Mouse (Mus musculus): Measurements from ENCODE around the gene Pds5a.
"Not testable (repeated sequence)": the region's sequence is repeated elsewhere in the genome, so short reads cannot be mapped to it uniquely, and the experiment has no call there.

Pds5a gene

GRCm38 (mm10) chr5:65697836-65698758, at the start of gene Pds5a:
Pds5a (minus strand) TSS chr5:65698273.
- peak; percentile 93 for DNase-seq (ENCODE audit: low spot score)

GRCm38 (mm10) chr5:65746908-65747307, 48.8 kb upstream of the Pds5a start:
- DNase-seq (ENCODE audit: low spot score), result no peak

- no peak for DNase-seq (ENCODE audit: low spot score)
These were observed 41.3 kb upstream of the Pds5a start for GRCm38 (mm10) chr5:65739366-65739765.

GRCm38 (mm10) chr5:65735601-65736000, 37.5 kb upstream of the Pds5a start:
- DNase-seq (ENCODE audit: low spot score), result no peak

GRCm38 (mm10) chr5:65731173-65732007, 33.3 kb upstream of the Pds5a start:
- peak; percentile 23 for DNase-seq (ENCODE audit: low spot score)

GRCm38 (mm10) chr5:65724311-65725054, 26.4 kb upstream of the Pds5a start:
- peak; percentile 80 for DNase-seq (ENCODE audit: low spot score)

- DNase-seq (ENCODE audit: low spot score), result peak; percentile 51
These were observed 20.3 kb upstream of the Pds5a start for GRCm38 (mm10) chr5:65718368-65718767.

- not testable (repeated sequence) for DNase-seq (ENCODE audit: low spot score)
These were observed 19.8 kb upstream of the Pds5a start for GRCm38 (mm10) chr5:65717903-65718211.

- DNase-seq (ENCODE audit: low spot score), result no peak
These were observed 19.2 kb upstream of the Pds5a start for GRCm38 (mm10) chr5:65717063-65717902.

GRCm38 (mm10) chr5:65715084-65715483, 17.0 kb upstream of the Pds5a start:
- no peak for DNase-seq (ENCODE audit: low spot score)

- no peak for DNase-seq (ENCODE audit: low spot score)
These were observed 13.4 kb upstream of the Pds5a start for GRCm38 (mm10) chr5:65711463-65711862.

- DNase-seq (ENCODE audit: low spot score), result no peak
These were observed 12.2 kb upstream of the Pds5a start for GRCm38 (mm10) chr5:65710267-65710666.

- no peak for DNase-seq (ENCODE audit: low spot score)
These were observed 8.9 kb upstream of the Pds5a start for GRCm38 (mm10) chr5:65706979-65707378.

GRCm38 (mm10) chr5:65706171-65706570, 8.1 kb upstream of the Pds5a start:
- DNase-seq (ENCODE audit: low spot score), result no peak

GRCm38 (mm10) chr5:65704765-65705678, 6.9 kb upstream of the Pds5a start:
- no peak for DNase-seq (ENCODE audit: low spot score)

- no peak for DNase-seq (ENCODE audit: low spot score)
These were observed 5.2 kb upstream of the Pds5a start for GRCm38 (mm10) chr5:65703261-65703660.

GRCm38 (mm10) chr5:65700102-65700501, 2.0 kb upstream of the Pds5a start:
- DNase-seq (ENCODE audit: low spot score), result no peak

- DNase-seq (ENCODE audit: low spot score), result no peak
These were observed 1.1 kb upstream of the Pds5a start for GRCm38 (mm10) chr5:65699146-65699545.

- DNase-seq (ENCODE audit: low spot score), result no peak
These were observed 675 bp upstream of the Pds5a start for GRCm38 (mm10) chr5:65698759-65699136.

GRCm38 (mm10) chr5:65697486-65697835, 612 bp downstream of the Pds5a start:
- no peak for DNase-seq (ENCODE audit: low spot score)
